Mouse (Mus musculus): Measurements from ENCODE around the gene Fbxl4.
"Not testable (repeated sequence)": the region's sequence is repeated elsewhere in the genome, so short reads cannot be mapped to it uniquely, and the experiment has no call there.

Fbxl4 gene

GRCm38 (mm10) chr4:22357266-22357930, at the start of gene Fbxl4:
TSS of gene Fbxl4 (plus strand) at chr4:22357543.
- peak; percentile 51 for DNase-seq (ENCODE audit: low spot score)

GRCm38 (mm10) chr4:22314564-22314963, 42.8 kb upstream of the Fbxl4 start:
- no peak for DNase-seq (ENCODE audit: low spot score)

DNA sequence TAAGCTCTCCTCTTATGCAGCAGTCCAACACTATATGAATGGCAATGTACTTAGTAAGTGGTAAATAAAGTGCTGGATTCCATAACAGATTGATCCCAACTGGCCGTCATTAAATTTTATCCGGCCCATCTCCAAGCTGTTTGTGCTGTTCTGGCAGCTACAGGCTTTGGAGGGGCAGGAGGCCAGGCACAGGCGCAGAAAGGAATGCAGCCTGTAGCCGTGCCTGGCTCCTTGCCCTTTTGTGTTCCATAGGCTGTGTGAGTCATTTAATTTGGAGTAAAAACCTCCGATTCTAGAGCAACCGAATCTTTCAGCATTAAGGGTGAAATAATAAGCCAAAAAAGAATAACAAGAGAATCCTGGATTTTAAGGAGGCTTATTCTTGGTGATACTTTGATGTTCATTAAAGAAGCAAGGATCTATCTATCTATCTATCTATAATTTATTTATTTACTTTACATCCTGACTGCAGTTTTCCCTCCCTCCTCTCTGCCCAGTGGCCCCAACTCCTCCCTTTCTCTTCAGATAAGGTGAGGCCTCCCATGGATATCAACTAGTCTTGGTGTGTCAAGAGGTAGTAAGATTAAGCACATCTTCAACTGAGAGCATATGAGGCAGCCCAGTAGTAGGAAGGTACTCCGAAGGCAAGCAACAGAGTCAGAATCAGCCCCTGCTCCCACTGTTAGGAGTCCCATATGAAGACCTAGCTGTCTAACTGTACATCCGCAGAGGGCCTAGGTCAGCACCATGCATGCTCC, 14.3 kb upstream of the Fbxl4 start:
- DNase-seq (ENCODE audit: low spot score), result no peak

GRCm38 (mm10) chr4:22349086-22349485, 8.3 kb upstream of the Fbxl4 start:
- DNase-seq (ENCODE audit: low spot score), result not testable (repeated sequence)

- DNase-seq (ENCODE audit: low spot score), result peak; percentile 27
These were observed 573 bp downstream of the Fbxl4 start for GRCm38 (mm10) chr4:22357931-22358300.

GRCm38 (mm10) chr4:22358487-22358886, 1.1 kb downstream of the Fbxl4 start:
- no peak for DNase-seq (ENCODE audit: low spot score)

DNA sequence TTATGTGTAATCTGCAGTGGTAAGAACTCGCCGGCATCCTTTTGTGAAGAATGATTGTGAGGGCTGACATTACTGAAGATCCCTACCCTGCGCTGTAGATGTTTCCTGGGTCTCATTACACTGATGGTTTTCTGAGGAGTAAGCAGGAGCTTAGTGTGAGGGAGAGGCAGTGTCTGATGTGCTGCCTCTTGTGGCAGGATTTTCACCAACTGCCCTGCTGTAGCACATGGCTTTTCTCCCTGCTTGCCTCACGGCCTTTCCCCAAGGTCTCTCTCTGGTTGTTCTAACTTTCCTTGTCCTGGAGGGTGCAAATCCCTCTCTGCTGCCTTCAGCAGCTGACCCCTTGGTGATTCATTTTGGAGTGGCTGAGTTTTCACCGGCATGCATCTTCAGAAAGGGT, 10.0 kb downstream of the Fbxl4 start:
- DNase-seq (ENCODE audit: low spot score), result no peak

- no peak for DNase-seq (ENCODE audit: low spot score)
These were observed 21.2 kb downstream of the Fbxl4 start for GRCm38 (mm10) chr4:22378516-22378915.

GRCm38 (mm10) chr4:22380646-22381045, 23.3 kb downstream of the Fbxl4 start:
- DNase-seq (ENCODE audit: low spot score), result no peak

- DNase-seq (ENCODE audit: low spot score), result no peak
These were observed 26.4 kb downstream of the Fbxl4 start for GRCm38 (mm10) chr4:22383528-22384265.

GRCm38 (mm10) chr4:22390045-22390444, 32.7 kb downstream of the Fbxl4 start:
- no peak for DNase-seq (ENCODE audit: low spot score)

DNA sequence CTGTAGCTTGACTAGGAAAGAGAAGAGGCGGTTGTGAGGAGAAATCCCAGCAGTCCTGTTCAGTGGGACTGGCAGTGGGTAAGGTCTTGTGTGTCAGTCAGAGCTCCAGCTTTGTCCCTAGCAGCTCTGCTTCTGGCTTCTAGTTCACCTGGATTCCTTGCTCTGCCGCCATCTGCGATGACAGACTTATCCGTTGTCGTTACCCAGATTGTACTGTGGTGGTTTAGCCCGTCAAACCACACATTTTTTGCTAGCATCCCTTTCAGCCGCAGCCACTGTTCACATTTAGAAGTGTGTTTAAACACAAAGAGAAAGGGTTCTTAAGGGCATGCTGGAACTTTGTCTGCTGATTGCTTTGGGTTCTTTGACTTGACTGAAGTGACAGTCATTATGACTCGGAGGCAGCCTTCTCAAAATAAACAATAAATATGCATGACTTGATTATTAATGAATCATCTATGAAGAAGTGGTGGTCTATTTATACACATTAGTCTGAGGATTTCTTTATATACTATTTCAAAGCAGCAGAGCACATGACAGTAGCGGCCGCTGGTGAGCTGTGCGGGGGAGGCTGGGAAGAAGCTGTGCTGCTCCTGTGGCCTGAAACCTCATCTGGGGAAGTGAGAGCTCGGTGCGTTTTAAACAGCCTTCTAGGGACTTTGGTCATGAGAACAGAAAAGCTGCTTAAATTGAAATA, 35.6 kb downstream of the Fbxl4 start:
- no peak for DNase-seq (ENCODE audit: low spot score)

- no peak for DNase-seq (ENCODE audit: low spot score)
These were observed 38.1 kb downstream of the Fbxl4 start for GRCm38 (mm10) chr4:22395404-22395803.

DNA sequence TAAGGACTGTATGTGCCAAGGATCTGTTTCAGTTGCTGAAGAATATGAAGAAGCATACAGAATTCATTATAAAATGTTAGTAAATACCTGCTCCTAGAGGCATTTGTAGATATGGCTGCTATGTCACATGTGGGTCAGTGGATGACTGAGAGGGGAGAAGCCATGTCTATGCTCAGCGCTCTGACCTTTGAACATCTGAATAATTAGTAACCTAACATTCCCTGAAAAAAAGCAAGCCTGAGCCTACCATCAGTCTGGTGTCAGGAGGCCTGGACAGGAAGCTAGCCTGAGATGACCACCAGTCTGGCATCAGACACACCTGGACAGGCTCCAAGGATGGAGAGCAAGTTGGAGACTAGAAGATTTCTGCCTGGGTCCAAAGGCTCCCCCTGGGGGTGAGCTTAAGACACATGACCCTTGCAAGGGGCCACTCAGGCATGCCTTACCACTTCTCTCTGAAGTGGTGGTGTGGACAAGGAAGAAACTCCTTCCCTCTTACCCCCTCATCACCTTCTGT, 39.2 kb downstream of the Fbxl4 start:
- no peak for DNase-seq (ENCODE audit: low spot score)

DNA sequence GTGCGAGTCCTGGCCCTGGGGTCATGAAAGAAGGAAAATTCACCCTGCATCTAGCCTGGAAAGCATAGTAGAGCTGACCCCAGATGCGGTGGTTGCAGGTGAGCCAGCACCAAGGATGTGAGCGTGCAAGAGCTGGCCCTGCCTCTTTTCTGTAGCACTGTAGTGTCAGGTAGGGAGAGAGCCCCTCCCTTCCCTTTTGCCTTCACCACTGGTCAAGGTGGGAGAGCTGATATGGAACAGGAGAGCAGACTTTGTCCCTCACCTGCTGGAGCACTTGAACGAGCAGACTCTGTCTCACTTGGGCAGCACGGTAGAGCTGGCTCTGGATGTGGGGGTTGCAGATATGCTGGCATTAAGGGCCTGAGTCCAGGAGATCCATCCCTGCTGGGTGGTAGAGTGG, 39.7 kb downstream of the Fbxl4 start:
- DNase-seq (ENCODE audit: low spot score), result no peak

GRCm38 (mm10) chr4:22402032-22402431, 44.7 kb downstream of the Fbxl4 start:
- no peak for DNase-seq (ENCODE audit: low spot score)

- no peak for DNase-seq (ENCODE audit: low spot score)
These were observed 45.6 kb downstream of the Fbxl4 start for GRCm38 (mm10) chr4:22402930-22403329.

GRCm38 (mm10) chr4:22420627-22421026, 63.3 kb downstream of the Fbxl4 start:
- no peak for DNase-seq (ENCODE audit: low spot score)

GRCm38 (mm10) chr4:22422400-22422799, 65.1 kb downstream of the Fbxl4 start:
- DNase-seq (ENCODE audit: low spot score), result no peak

DNA sequence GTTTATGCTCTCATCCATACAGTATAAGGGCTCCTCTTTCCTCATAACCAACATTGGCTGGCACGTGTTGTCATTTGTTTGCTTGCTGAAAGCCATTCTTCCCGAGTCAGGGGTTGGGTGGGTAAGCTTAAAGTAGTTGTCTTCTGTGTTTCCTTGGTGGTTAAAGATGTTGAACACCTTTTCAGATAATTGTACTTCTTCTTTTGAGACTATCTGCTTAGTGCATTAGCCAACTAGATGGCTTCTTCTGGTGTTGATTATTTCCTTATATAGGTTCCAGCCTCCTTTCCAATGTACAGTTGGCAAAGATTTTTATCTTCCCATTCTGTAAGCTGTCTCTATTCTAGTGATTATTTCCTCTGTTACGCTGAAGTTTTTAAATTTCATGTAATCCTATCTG, 70.8 kb downstream of the Fbxl4 start:
- no peak for DNase-seq (ENCODE audit: low spot score)

GRCm38 (mm10) chr4:22469575-22469974, 112.2 kb downstream of the Fbxl4 start:
- no peak for DNase-seq (ENCODE audit: low spot score)

All from layer of hippocampus, adult 9-10 months (tissue).